In genomic region chr5:118481794-118482049, GRCm38 (mm10) we compare ENCODE assay signal across 12 mouse cellular contexts.
"Had no signal": no experiment of that assay in that cellular context is flagged by ENCODE, and none has a peak within 500 bp of the region (broad histone marks: within the 10 kb centered on the region; RNA-seq: fewer than 3 reads in every experiment).

No protein-coding gene starts in this region.

- DNase-seq: kidney, adult 11 months; kidney, postnatal 10 days; kidney, postnatal 4 days; left cerebral cortex, postnatal 4 days; lung, adult 18-20 months; retina, postnatal 1 day; right cerebral cortex, postnatal 4 days had no signal

- H3K4me3 ChIP-seq: limb, embryonic 13.5 days; midbrain, embryonic 12.5 days; neural tube, embryonic 13.5 days had no signal

- H3K36me3 ChIP-seq: limb, embryonic 13.5 days; midbrain, embryonic 12.5 days; neural tube, embryonic 13.5 days had no signal

- ATAC-seq: midbrain, embryonic 16.5 days had no signal

- H3K9me3 ChIP-seq: limb, embryonic 13.5 days; midbrain, embryonic 12.5 days; neural tube, embryonic 13.5 days had no signal

- H3K27me3 ChIP-seq: limb, embryonic 13.5 days; neural tube, embryonic 13.5 days had no signal

- H3K27ac ChIP-seq: limb, embryonic 13.5 days; midbrain, embryonic 12.5 days; neural tube, embryonic 13.5 days; stomach, postnatal 0 days had no signal

- H3K9ac ChIP-seq: limb, embryonic 13.5 days; midbrain, embryonic 12.5 days; neural tube, embryonic 13.5 days had no signal

- H3K4me2 ChIP-seq: limb, embryonic 13.5 days; midbrain, embryonic 12.5 days; neural tube, embryonic 13.5 days had no signal
